Mouse (Mus musculus): ENCODE measurements around the gene Fnbp1. TPM values are rescaled to one million over a fixed set of nuclear protein-coding genes. Genes with fewer than 3 reads are reported as not detected.
"Not testable (repeated sequence)": the region's sequence is repeated elsewhere in the genome, so short reads cannot be mapped to it uniquely, and the experiment has no call there.

Fnbp1 gene
- polyA plus RNA-seq, 1 experiment: 46.3 TPM

GRCm38 (mm10) chr2:31169001-31169400, 27.2 kb upstream of the Fnbp1 start:
- no peak for DNase-seq (ENCODE audit: low read depth)
- no peak for TF ChIP-seq POLR2A (IDR thresholded peaks at IDR 0.05; ENCODE audit: borderline replicate concordance, extremely low read depth, insufficient read depth, insufficient read length, poor library complexity, severe bottlenecking)
- TF ChIP-seq CTCF (IDR thresholded peaks at IDR 0.05; ENCODE audit: borderline replicate concordance, extremely low read depth, insufficient read depth, insufficient read length): no peak

DNA sequence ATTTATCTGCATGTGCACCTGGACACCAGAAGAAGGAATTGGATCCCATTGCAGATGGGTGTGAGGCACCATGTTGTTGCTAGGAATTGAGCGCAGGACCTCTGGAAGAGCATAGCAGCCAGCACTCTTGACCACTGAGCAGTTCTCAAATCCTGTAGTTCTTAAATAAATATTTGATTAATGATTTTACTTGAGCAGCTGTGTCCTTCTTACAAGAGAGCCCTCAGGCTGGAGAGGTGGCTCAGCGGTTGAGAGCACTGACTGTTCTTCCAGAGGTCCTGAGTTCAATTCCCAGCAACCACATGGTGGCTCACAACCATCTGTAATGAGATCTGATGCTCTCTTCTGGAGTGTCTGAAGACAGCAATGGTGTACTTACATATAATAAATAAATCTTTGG, 25.8 kb upstream of the Fnbp1 start:
- DNase-seq (ENCODE audit: low read depth): not testable (repeated sequence)

GRCm38 (mm10) chr2:31165529-31165928, 23.7 kb upstream of the Fnbp1 start:
- TF ChIP-seq CTCF (IDR thresholded peaks at IDR 0.05; ENCODE audit: borderline replicate concordance, extremely low read depth, insufficient read depth, insufficient read length): no peak
- no peak for DNase-seq (ENCODE audit: low read depth)

DNA sequence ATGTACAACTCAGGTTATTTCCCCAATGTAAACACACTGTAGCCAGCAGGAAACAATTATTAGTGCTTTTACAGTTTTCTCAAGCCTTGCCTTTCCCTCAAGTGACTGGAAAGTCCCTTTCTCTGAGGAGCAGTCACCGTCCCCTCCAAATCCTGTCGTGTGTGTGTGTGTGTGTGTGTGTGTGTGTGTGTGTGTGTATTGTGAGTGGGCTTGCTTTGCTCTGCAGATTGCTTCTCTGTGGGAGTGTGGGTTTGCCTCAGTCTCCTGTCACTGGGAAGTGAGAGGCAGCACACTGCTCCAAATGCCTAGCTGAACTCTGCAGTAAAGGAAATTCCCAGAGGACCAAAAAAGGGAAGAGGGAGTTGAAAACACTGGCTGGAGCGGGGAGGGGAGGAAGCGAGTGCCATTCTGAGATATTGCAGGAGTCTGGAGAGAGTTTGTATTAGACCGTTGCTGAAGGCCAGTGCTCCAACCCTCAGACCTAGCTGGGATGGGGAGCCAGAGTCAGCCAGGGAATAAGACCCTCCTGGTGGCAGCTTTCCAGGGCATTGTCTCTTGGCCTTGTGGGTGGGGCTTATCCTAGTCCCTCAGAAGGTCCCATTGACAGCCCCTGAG, 23.1 kb upstream of the Fnbp1 start:
- DNase-seq (ENCODE audit: low read depth): no peak
- no peak for TF ChIP-seq POLR2A (IDR thresholded peaks at IDR 0.05; ENCODE audit: borderline replicate concordance, extremely low read depth, insufficient read depth, insufficient read length, poor library complexity, severe bottlenecking)
- TF ChIP-seq CTCF (IDR thresholded peaks at IDR 0.05; ENCODE audit: borderline replicate concordance, extremely low read depth, insufficient read depth, insufficient read length): no peak

- no peak for TF ChIP-seq POLR2A (IDR thresholded peaks at IDR 0.05; ENCODE audit: borderline replicate concordance, extremely low read depth, insufficient read depth, insufficient read length, poor library complexity, severe bottlenecking)
- TF ChIP-seq CTCF (IDR thresholded peaks at IDR 0.05; ENCODE audit: borderline replicate concordance, extremely low read depth, insufficient read depth, insufficient read length): no peak
- no peak for DNase-seq (ENCODE audit: low read depth)
Measured at GRCm38 (mm10) chr2:31163361-31164118, 21.7 kb upstream of the Fnbp1 start.

DNA sequence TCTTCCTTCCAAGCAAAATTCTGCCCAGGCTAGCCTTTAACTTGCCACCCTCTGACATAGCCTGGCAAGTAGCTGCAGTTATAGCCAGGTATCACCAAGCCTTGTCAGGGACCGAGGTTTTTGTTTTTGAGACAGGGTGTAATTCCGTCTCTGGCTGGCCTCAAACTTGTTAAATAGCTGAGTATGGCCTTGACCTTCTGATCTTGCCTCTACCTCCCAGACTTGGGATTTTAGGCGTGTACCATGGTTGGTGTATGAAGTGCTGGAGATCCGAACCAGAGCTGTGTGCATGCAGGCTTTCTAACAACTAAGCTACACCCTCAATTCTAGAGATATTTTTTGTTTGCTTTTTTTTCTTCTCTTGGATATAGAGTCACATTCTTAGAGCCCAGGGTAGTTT, 19.8 kb upstream of the Fnbp1 start:
- DNase-seq (ENCODE audit: low read depth): no peak
- TF ChIP-seq POLR2A (IDR thresholded peaks at IDR 0.05; ENCODE audit: borderline replicate concordance, extremely low read depth, insufficient read depth, insufficient read length, poor library complexity, severe bottlenecking): no peak
- no peak for TF ChIP-seq CTCF (IDR thresholded peaks at IDR 0.05; ENCODE audit: borderline replicate concordance, extremely low read depth, insufficient read depth, insufficient read length)

GRCm38 (mm10) chr2:31160147-31160920, 18.5 kb upstream of the Fnbp1 start:
- no peak for DNase-seq (ENCODE audit: low read depth)
- TF ChIP-seq POLR2A (IDR thresholded peaks at IDR 0.05; ENCODE audit: borderline replicate concordance, extremely low read depth, insufficient read depth, insufficient read length, poor library complexity, severe bottlenecking) (no peak), CTCF (IDR thresholded peaks at IDR 0.05; ENCODE audit: borderline replicate concordance, extremely low read depth, insufficient read depth, insufficient read length) (no peak)

GRCm38 (mm10) chr2:31156846-31157245, 15.0 kb upstream of the Fnbp1 start:
- DNase-seq (ENCODE audit: low read depth): no peak
- no peak for TF ChIP-seq CTCF (IDR thresholded peaks at IDR 0.05; ENCODE audit: borderline replicate concordance, extremely low read depth, insufficient read depth, insufficient read length)
- no peak for TF ChIP-seq POLR2A (IDR thresholded peaks at IDR 0.05; ENCODE audit: borderline replicate concordance, extremely low read depth, insufficient read depth, insufficient read length, poor library complexity, severe bottlenecking)

GRCm38 (mm10) chr2:31151892-31152812, 10.3 kb upstream of the Fnbp1 start, which contains the start of gene Gpr107:
TSS of gene Gpr107 (plus strand) at chr2:31152316.
- peak; percentile 96 for DNase-seq (ENCODE audit: low read depth)
- TF ChIP-seq POLR2A (IDR thresholded peaks at IDR 0.05; ENCODE audit: borderline replicate concordance, extremely low read depth, insufficient read depth, insufficient read length, poor library complexity, severe bottlenecking): peak; percentile 81; the same call in 1 of the 2 replicates
- no peak for TF ChIP-seq CTCF (IDR thresholded peaks at IDR 0.05; ENCODE audit: borderline replicate concordance, extremely low read depth, insufficient read depth, insufficient read length)

DNA sequence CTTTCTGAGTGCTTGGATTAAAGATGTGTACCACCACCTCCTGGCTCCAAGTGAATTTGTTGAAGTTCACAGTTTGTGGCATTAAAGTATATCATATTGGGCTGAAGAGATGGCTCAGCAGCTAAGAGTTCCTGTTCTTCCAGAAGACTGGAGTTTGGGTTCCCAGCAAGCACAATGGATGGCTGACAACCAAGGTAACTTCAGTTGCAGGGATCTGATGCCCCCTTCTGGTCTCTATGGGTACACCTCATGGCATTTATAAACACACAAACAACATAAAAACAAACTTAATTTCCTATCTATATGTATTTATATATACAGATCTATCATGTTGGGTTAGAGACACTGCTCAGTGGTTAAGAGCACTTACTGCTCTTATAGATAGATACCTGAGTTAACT, 9.0 kb upstream of the Fnbp1 start:
- TF ChIP-seq CTCF (IDR thresholded peaks at IDR 0.05; ENCODE audit: borderline replicate concordance, extremely low read depth, insufficient read depth, insufficient read length) (peak; percentile 20; the same call in 1 of the 2 replicates), POLR2A (IDR thresholded peaks at IDR 0.05; ENCODE audit: borderline replicate concordance, extremely low read depth, insufficient read depth, insufficient read length, poor library complexity, severe bottlenecking) (no peak)
- DNase-seq (ENCODE audit: low read depth): no peak

DNA sequence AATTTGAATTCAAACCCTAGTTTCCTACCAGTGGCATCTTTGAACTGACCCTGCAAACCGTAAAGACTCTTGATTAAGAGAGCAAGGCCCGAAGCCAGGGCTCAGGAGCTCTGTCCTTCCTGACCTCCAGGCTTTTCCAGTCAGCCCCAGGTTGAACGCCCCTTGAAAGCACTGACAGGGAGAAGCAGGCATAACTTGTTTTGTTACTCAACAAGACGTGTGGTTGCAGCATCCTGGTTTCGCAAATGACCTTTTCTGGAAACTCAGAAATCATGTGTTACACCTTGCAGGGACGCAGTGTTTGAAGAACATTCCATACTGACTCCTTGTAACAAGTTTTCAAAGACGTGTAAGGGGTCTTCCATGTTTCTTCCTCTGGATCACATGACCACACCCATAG, 5.2 kb upstream of the Fnbp1 start:
- no peak for DNase-seq (ENCODE audit: low read depth)
- TF ChIP-seq CTCF (IDR thresholded peaks at IDR 0.05; ENCODE audit: borderline replicate concordance, extremely low read depth, insufficient read depth, insufficient read length): no peak
- TF ChIP-seq POLR2A (IDR thresholded peaks at IDR 0.05; ENCODE audit: borderline replicate concordance, extremely low read depth, insufficient read depth, insufficient read length, poor library complexity, severe bottlenecking): no peak

All from brain, embryonic 14.5 days (tissue).